Mouse (Mus musculus) kidney, adult 2 months (tissue): ENCODE data around the gene Sprr2h.

ENCODE experiments used
- CTCF ChIP-seq: fragments of 200-500 bp; conservative IDR thresholded peaks from 2 replicates; pipeline ENCODE4 v1.5.1; 2011; ENCODE audit warnings: low read depth, mild to moderate bottlenecking, control low read depth, low read length, moderate library complexity, mixed read lengths; ENCODE audit not compliant: insufficient read depth, insufficient read length
- POLR2A ChIP-seq: fragments of 200-500 bp; IDR thresholded peaks from one replicate; pipeline ENCODE4 v1.6.1; 2011; ENCODE audit warnings: low read depth, low read length, control low read depth

DNA sequence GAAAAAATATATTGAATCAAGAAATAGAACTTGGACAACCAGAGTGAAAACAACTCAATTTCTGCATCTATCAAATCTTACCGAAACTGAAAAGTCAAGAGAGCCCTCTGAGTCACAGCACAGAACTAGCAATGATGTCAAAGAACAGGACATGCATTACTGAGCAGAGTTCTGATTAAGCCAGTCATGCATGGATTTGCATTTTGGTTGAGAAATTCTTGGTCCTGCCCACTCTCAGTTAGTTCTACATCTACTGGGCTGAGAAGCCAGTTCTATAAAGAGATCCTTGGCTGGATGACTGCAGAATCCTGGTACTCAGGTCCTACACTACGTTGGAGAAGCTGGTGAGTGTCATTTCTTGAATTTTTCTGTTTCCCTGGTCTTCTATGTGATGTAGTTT, 11.9 kb upstream of the Sprr2h start:
- TF ChIP-seq CTCF, result no peak
- TF ChIP-seq POLR2A, result no peak
